Comparison of ENCODE assay signal across 14 mouse cellular contexts in genomic region chr16:30205816-30206356, GRCm38 (mm10).
DNase-seq lines count a peak whose midpoint lies in the region; ATAC-seq lines count a peak whose summit lies in the region.
"Had no signal": no experiment of that assay in that cellular context is flagged by ENCODE, and none has a peak within 500 bp of the region (broad histone marks: within the 10 kb centered on the region; RNA-seq: fewer than 3 reads in every experiment).

No protein-coding gene starts in this region.

- peaks cover 5% of the 10 kb centered on the region for H3K9me3 ChIP-seq in embryonic facial prominence, embryonic 10.5 days
- no peaks in the 10 kb centered on the region for H3K9me3 ChIP-seq in hindbrain, embryonic 14.5 days (ENCODE audit: control insufficient read depth, low read length)
- peaks cover 5% of the 10 kb centered on the region for H3K9me3 ChIP-seq in kidney, embryonic 16.5 days (ENCODE audit: low read length)

- no peaks in the 10 kb centered on the region for H3K36me3 ChIP-seq in embryonic facial prominence, embryonic 10.5 days (replicated peaks)
- H3K36me3 ChIP-seq in hindbrain, embryonic 14.5 days (replicated peaks; ENCODE audit: control insufficient read depth, insufficient read depth) = no peaks in the 10 kb centered on the region
- no peaks in the 10 kb centered on the region for H3K36me3 ChIP-seq in kidney, embryonic 16.5 days (ENCODE audit: insufficient read depth, low read length)

- peak overlapping the region; percentile 32 for H3K4me2 ChIP-seq in hindbrain, embryonic 14.5 days (replicated peaks)
- H3K4me2 ChIP-seq in kidney, embryonic 16.5 days (replicated peaks; ENCODE audit: low read depth, low read length) = no peak overlapping the region

- peak; percentile 84 for DNase-seq in ZHBTc4 (ENCODE audit: low read depth, low spot score)
- DNase-seq in embryonic facial prominence, embryonic 10.5 days (ENCODE audit: low spot score) = peak; percentile 56
- no peak for DNase-seq in hindbrain, embryonic 14.5 days (ENCODE audit: low spot score)
- peak; percentile 63 for DNase-seq in neural tube, embryonic 10.5 days (ENCODE audit: extremely low spot score, low spot score)
- DNase-seq in layer of hippocampus, postnatal 25 days (ENCODE audit: extremely low spot score in 1 of 2, low spot score in 1 of 2) = no peak
- DNase-seq in ovary, adult 18-20 months (ENCODE audit: low spot score) = no peak
- DNase-seq: cerebellum, adult 11 months; heart, adult 11 months; kidney, postnatal 4 days; thymus, postnatal 4 days had no signal

- peak overlapping the region; percentile 33 for H3K4me3 ChIP-seq in embryonic facial prominence, embryonic 10.5 days
- no peak overlapping the region for H3K4me3 ChIP-seq in hindbrain, embryonic 14.5 days (replicated peaks; ENCODE audit: low read length)
- no peak overlapping the region for H3K4me3 ChIP-seq in kidney, embryonic 16.5 days (ENCODE audit: low read length)
- H3K4me3 ChIP-seq: erythroblast, embryonic 14.5 days had no signal

- H3K27me3 ChIP-seq in embryonic facial prominence, embryonic 10.5 days (replicated peaks; ENCODE audit: low read depth, poor library complexity, severe bottlenecking) = peaks cover 33% of the 10 kb centered on the region
- H3K27me3 ChIP-seq in hindbrain, embryonic 14.5 days (ENCODE audit: control insufficient read depth, insufficient read depth, low read length) = peaks cover 20% of the 10 kb centered on the region
- peaks cover 3% of the 10 kb centered on the region; the same call in 1 of the 2 replicates for H3K27me3 ChIP-seq in kidney, embryonic 16.5 days (ENCODE audit: insufficient read depth, low read length)

- H3K9ac ChIP-seq in hindbrain, embryonic 14.5 days = peak overlapping the region; percentile 31
- no peak overlapping the region for H3K9ac ChIP-seq in kidney, embryonic 16.5 days (replicated peaks; ENCODE audit: low read length)

- peaks cover 27% of the 10 kb centered on the region for H3K4me1 ChIP-seq in embryonic facial prominence, embryonic 10.5 days
- H3K4me1 ChIP-seq in hindbrain, embryonic 14.5 days (replicated peaks; ENCODE audit: control insufficient read depth, insufficient read depth, low read length) = peaks cover 3% of the 10 kb centered on the region; the same call in 1 of the 2 replicates
- no peaks in the 10 kb centered on the region for H3K4me1 ChIP-seq in kidney, embryonic 16.5 days (ENCODE audit: insufficient read depth, low read length)

- no peak for ATAC-seq in hindbrain, embryonic 14.5 days (ENCODE audit: low FRiP score)
- no peak for ATAC-seq in cerebellum, adult (ENCODE audit: insufficient number of reproducible peaks, low FRiP score, low TSS enrichment)
- ATAC-seq in kidney, embryonic 16.5 days (ENCODE audit: low FRiP score, low TSS enrichment) = no peak

- H3K27ac ChIP-seq in embryonic facial prominence, embryonic 10.5 days (replicated peaks) = peak overlapping the region; percentile 57
- no peak overlapping the region for H3K27ac ChIP-seq in hindbrain, embryonic 14.5 days
- no peak overlapping the region for H3K27ac ChIP-seq in kidney, embryonic 16.5 days (ENCODE audit: low read length)
- H3K27ac ChIP-seq: macrophage had no signal

- WGBS in embryonic facial prominence, embryonic 10.5 days = 8% methylated on average over 15 of the region's 15 CpGs
- 7% methylated on average over 15 of the region's 15 CpGs for WGBS in hindbrain, embryonic 14.5 days
- 16% methylated on average over 15 of the region's 15 CpGs for WGBS in kidney, embryonic 16.5 days

Comparison
In these comparisons a context has a peak if more than half of its experiments do, and no peak if none do; other contexts are left out.
1. DNase-seq: peak in ZHBTc4 (single experiment), embryonic facial prominence, embryonic 10.5 days (single experiment) and neural tube, embryonic 10.5 days (single experiment); none in hindbrain, embryonic 14.5 days (single experiment), layer of hippocampus, postnatal 25 days (0 of 2) and ovary, adult 18-20 months (single experiment).